Mouse (Mus musculus) common myeloid progenitor, adult 5-6 weeks (primary cell): ENCODE measurements around the gene Tpst2. TPM values are rescaled to one million over a fixed set of nuclear protein-coding genes. Genes with fewer than 3 reads are reported as not detected.
A peak's percentile ranks its signal among the peaks of the same experiment; 100 is the strongest.

Experiments
- ATAC-seq: replicated peaks from 2 replicates; pipeline ENCODE4 v1.8.0; 2016; ENCODE audit warnings: low read depth, mild to moderate bottlenecking, moderate TSS enrichment, inconsistent platforms; ENCODE audit not compliant: poor library complexity, severe bottlenecking
- total RNA-seq: library from RNA; stranded (forward); fragments of 200-1000, 187-1606 nt; gene quantifications from 2 replicates; pipeline ENCODE4 v1.2.3, GENCODE M21; 2017

Tpst2 gene
- total RNA-seq, 1 experiment from 2014 or later: 32.0 TPM

GRCm38 (mm10) chr5:112280151-112280550, 3.7 kb downstream of the Tpst2 start:
- peak; percentile 48 for ATAC-seq

DNA sequence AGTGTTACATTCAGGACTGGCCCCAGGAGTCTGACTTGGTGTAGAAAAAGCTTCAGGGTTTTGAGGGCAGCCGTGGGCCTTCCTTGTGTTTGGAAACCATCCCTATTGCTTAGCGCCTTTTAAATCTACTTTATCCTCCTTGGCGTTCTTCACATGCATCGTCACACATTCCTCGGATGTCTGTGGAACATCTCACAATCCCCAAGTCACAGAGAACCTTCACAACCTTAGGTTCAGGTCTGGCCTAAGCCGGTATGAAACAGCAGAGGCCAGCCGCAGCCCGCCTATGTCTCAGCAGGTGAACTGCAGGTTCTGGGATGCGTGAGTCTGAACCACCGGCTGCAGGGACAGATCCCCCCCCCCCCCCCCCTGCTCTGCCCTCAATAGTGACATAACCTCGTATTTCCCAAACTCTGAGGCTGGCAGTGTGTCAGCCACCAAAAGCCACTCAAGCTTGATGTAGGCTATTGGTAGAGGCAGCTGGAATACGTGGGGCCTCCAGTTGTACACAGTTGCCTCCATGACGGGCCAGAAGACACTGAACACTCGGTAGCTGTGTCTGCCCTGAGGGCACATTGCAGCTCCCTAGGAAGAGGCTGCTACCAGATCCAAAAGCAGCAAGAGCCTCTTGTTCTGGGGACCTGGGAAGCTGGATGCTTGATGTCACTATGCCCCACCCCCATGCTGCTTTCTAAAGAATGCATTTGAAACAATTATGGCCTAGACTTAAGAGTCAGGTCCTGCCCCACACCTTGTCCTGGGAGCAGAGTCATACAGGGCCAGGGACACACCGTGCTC, 4.6 kb downstream of the Tpst2 start:
- no peak for ATAC-seq

DNA sequence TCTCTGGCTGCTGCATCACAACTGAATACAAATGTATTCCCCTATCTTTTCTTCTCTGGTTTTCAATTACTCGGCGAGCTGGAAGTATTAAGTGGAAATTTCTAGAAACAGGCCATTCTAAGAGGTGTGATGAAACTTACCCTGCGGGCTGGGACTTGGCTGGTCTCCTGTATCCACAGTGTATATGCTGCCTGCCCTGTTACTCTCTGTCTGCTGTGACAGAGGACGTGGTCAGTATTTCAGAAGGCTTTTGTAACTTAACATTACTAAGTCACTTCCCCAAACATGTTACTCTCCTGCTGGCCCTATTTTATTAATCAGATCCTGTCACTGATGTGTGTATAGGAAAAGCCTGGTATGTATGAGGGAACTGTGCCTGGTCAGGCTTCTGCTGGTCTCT, 5.2 kb downstream of the Tpst2 start:
- ATAC-seq: no peak

GRCm38 (mm10) chr5:112282123-112282779, 5.8 kb downstream of the Tpst2 start:
- ATAC-seq: no peak

DNA sequence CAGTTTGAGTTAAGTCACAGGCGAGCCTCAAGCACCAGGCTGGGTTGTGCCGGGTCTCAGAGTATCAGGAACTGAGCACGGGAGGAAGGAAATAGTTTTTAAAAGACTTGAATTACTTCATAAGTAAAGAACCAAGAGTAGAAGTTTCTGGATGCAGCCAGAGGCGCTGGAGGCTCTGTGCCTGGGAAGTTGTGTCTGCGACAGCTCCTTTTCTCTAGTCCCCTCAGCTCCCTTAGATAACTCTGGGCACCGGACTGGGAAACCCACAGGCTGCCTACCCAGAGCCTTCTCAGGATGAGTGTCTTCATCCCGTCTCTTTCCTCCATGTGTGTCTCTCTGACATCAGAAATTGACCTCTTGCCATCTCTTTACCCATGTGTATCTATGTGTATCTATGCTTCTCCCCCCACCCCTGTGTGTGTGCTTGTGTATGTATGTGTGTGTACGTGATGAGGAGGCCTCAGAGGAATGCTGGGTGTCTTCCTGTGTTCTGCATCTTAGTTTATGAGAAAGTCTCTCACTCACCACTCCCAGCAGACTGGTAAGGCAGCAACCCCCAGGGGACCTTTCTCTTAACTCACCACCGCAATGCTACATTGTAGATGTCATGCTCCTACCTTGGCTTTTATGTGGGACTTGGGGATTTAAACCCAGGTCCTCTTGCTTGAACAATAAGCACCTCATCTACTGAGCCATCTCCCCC, 6.4 kb downstream of the Tpst2 start:
- no peak for ATAC-seq

DNA sequence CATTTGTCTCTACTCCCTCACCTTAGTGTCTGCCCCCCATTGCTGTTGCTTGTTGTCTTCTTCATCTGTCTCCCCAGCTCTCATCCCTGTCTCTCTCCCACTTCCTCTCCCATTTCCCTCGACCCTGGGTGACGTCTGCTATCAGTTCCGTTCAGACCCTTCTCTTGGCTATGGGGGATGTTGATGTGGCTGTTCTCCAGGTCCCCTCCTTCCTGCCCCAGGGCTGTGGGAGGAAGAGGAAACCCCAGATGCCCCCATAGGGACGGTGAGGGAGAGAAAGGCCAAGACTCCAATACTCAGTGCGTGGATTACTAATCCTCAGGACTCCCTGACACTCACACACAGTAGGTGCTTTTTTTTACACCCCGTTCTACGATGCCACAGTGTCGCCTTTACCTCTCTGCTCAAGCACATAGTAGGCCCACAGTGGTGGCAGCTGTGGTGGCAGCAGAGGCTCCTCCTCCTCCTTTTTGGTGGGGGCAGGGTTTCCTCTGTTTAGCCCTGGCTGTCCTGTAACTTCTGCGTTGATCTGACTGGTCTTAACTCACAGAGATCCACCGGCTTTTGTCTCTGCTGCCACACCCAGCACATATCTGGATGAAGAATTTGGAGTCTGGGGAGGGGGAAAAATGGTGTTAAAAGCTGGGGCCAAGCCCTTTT, 7.2 kb downstream of the Tpst2 start:
- peak; percentile 39 for ATAC-seq

- ATAC-seq: peak; percentile 7; the same call in 1 of the 2 replicates
These were observed 7.7 kb downstream of the Tpst2 start for GRCm38 (mm10) chr5:112284203-112284582.

DNA sequence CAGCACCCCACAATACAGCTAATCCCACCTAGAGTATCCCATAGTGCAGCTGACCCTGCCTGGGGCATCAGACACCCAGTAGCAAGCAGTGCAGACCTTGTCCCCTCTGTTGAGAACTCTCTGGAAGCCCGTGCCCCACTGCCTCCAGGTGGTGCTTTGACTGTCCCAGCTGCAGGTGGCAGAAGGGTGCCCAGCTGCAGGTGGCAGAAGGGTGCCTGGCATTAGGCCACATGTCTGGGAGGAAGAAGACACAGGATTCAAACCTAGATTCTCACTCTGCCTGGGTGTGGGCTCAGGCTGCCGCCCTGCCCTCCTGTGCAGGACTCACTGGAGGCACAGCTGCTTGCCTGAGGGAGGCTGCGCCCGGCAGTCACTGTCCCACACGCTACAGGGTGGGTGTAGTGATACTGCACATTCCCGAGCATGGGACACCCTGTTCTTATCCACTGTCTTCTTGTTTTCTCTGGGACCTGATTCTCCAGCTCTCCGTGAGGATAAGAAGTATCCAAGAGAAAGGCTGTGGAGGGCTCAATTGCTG, 9.1 kb downstream of the Tpst2 start:
- ATAC-seq: no peak

- ATAC-seq: no peak
These were observed 10.1 kb downstream of the Tpst2 start for GRCm38 (mm10) chr5:112286608-112286983.

GRCm38 (mm10) chr5:112286984-112287641, 10.6 kb downstream of the Tpst2 start:
- peak; percentile 36 for ATAC-seq

DNA sequence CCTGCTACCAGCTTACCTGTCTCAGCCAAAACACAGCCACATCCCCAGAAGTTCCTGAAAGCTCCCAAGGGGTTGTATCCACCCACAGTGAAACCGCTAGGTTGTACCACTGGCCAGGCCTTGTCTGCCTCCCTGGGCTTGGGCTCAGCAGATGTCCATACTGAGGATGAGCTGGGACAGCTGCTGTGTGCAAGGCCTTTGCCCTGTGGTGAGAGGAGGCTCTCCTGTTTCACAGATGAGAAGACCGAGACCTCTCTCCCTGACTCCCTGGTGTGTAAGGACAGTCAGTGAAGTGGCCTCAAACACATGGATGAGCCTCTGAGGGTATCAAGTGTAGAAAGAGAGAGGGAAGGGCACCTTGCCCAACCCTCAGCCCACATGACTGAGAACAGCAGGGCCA, 11.2 kb downstream of the Tpst2 start:
- ATAC-seq: no peak

DNA sequence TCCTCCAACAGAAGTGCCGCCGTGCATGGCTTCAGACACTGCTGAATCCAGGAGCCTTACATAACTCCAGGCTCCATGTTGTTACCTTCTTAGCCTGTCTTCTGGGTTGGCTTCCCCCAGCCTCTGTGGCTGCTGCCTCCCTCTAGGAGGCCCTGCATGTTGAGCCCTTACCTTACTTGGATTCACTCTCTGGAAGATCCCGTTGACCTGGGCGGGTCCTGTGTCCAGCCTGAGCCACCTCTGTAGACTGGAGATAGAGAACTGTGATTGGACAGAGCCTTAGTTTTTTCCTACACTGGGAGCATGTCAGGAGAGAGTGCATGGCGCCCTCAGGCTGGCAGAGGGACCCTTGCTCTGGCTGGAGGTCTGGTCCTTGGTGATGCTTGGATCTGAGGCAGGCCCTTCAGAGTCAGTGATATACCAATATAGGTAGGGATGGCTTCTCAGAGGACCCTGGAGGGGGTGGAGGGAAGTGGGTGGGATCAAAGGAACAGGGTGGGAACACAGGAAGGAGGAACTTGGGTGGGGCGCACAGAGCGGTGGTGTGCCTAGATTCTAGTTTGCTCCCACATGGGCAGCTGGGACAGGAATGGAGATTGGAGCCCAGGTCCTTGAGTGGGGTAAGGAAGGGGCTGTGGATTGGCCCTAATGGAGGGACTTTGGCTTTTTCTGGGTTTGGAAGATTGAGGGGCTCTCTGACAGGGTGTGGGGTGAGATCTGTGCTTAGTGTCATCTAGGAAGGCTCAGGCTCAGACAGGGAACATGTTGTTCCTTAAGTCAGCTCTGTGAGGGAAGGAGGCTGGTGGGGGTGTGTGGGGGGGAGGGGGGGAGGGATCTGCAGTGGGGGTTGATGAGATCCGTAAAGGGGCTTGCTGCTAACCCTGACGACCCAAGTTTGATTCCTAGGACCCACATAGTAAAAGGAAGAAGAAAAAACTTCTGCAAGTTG, 12.0 kb downstream of the Tpst2 start:
- no peak for ATAC-seq

- no peak for ATAC-seq
These were observed 12.7 kb downstream of the Tpst2 start for GRCm38 (mm10) chr5:112289236-112289635.

DNA sequence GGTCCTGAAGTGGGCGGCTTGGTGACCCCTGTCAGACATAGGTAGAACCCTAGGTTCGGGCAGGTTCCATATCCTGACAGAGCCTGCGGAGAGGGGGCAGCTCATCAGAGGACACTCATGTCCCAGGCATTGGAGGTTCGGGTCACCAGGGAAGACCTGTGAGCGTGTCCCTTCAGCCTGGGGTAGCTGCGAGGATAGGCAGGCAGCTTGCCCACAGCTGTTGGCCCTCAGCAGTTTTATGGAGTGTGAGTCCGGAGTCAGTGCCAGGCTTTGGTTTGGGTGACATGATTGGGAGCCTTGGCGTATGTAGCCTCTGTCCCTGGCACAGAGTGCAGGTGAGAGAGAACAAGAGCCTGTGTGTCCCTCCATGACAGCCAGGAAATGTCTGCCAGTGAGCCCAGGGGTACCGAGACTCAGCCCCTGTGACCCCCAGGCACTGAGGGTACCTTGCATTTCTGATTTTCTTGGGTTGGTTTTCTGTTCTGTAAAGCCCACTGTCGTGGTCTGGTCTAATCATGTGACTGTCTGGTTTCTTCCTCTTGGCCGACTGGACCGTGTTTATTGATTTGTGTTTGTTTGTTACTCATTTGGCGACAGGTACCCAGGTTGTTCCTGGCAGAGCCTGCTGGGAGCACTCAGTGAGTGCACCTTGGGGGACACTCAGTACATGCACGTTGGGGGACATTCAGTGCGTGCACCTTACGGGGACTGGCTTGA, 13.5 kb downstream of the Tpst2 start:
- no peak for ATAC-seq

- no peak for ATAC-seq
These were observed 14.0 kb downstream of the Tpst2 start for GRCm38 (mm10) chr5:112290536-112290880.

GRCm38 (mm10) chr5:112291866-112292265, 15.4 kb downstream of the Tpst2 start:
- ATAC-seq: no peak

GRCm38 (mm10) chr5:112292343-112292980, 16.0 kb downstream of the Tpst2 start:
- ATAC-seq: no peak

GRCm38 (mm10) chr5:112293800-112294199, 17.3 kb downstream of the Tpst2 start:
- ATAC-seq: no peak
